Mouse (Mus musculus) MEL (cell line): ENCODE results near the gene Sult4a1.

Experiments used
- CTCF ChIP-seq, 3 experiments: IDR thresholded peaks in 2 of 3; conservative IDR thresholded peaks in 1 of 3; 2 replicates each; pipeline ENCODE4 v1.5.1; 2011 to 2012; ENCODE audit warnings: low read length in 3 of 3, low read depth in 2 of 3, mild to moderate bottlenecking in 2 of 3, improper control_type of control experiment in 1 of 3, inconsistent platforms in 1 of 3, mixed read lengths in 1 of 3, moderate library complexity in 1 of 3; ENCODE audit not compliant: control insufficient read depth in 1 of 3, insufficient read depth in 1 of 3, poor library complexity in 1 of 3, severe bottlenecking in 1 of 3
- EP300 ChIP-seq, 2 experiments: IDR thresholded peaks; 2 replicates each; pipeline ENCODE4 v1.6.1; 2011; ENCODE audit warnings: improper control_type of control experiment in 2 of 2, low read length in 2 of 2, low read depth in 1 of 2, mild to moderate bottlenecking in 1 of 2
- GABPA ChIP-seq: IDR thresholded peaks from 2 replicates; pipeline ENCODE4 v1.6.1; 2012; ENCODE audit warnings: low read depth, mild to moderate bottlenecking, inconsistent platforms, low read length, improper control_type of control experiment, moderate library complexity
- MAFK ChIP-seq: IDR thresholded peaks from 2 replicates; pipeline ENCODE4 v1.6.1; 2011; ENCODE audit warnings: low read depth, mild to moderate bottlenecking, low read length, improper control_type of control experiment, borderline replicate concordance
- MAX ChIP-seq: IDR thresholded peaks from 2 replicates; pipeline ENCODE4 v1.6.1; 2011; ENCODE audit warnings: low read length, improper control_type of control experiment
- POLR2A ChIP-seq, 2 experiments: IDR thresholded peaks; 2 replicates each; pipeline ENCODE4 v1.6.1; 2011 to 2012; ENCODE audit warnings: low read length in 2 of 2, mild to moderate bottlenecking in 2 of 2, control low read depth in 1 of 2, improper control_type of control experiment in 1 of 2, low read depth in 1 of 2, moderate library complexity in 1 of 2; ENCODE audit not compliant: control insufficient read depth in 1 of 2, insufficient read depth in 1 of 2, poor library complexity in 1 of 2
- POLR2AphosphoS5 ChIP-seq: IDR thresholded peaks from 2 replicates; pipeline ENCODE4 v1.6.1; 2012; ENCODE audit warnings: low read depth, borderline replicate concordance, mild to moderate bottlenecking, inconsistent platforms, low read length, moderate library complexity, mixed read lengths
- TAL1 ChIP-seq: IDR thresholded peaks from 2 replicates; pipeline ENCODE4 v1.6.1; 2012; ENCODE audit warnings: mild to moderate bottlenecking, inconsistent platforms, low read length, moderate library complexity, mixed read lengths

DNA sequence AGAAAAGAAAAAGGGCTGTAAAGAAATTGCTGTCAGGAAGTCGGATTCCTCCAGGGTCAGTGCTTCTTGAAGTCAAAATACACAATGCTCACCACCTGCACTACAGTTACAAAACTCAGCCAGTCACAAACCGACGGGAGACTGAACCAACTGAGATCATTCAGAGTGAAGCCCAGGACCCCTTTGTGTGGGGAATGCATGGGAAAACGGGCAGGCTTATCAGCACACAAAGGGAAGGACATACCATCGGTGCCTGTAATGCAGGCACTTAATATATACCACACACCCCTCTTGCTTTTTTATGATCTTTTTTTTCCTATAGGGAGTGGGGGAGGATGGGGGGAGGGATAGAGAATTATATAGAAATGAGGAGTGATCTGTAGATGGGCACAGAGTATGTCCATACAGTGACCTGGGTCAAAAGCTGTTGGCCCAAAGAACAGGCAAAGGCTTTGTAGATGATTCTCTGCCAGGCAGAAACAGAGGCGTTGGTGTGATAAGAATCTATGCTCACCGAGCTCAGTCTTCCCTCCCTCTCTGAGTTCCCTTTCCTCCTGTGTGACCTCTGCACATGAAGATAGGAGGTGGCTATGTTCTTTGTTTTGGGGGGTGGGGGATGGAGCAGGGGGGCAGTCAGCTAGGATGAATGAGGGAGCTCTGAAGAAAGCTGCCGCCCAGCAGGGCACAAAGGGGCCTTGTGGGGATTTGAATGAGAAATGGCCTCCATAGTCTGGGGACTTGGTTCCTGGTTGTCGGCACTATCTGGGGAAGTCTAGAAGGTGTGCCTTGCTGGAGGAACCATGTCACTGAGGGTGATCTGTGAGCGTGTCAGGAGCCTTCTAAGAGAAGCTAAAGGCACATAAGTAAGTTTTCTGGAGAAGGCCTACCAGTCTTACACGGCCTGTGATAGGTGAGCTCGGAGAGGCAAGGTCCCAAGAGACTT is 31.2 kb upstream of the Sult4a1 start:
- no peak for TF ChIP-seq MAFK
- TF ChIP-seq POLR2A (IDR thresholded peaks at IDR 0.05; ENCODE audit: control insufficient read depth in 1 of 2, insufficient read depth in 1 of 2, low read depth in 1 of 2, low read length in 2 of 2, poor library complexity in 1 of 2): no peak
- TF ChIP-seq CTCF (IDR thresholded peaks at IDR 0.05 in 2 of 3, conservative IDR thresholded peaks at IDR 0.05 in 1 of 3; ENCODE audit: control insufficient read depth in 1 of 3, insufficient read depth in 1 of 3, low read depth in 2 of 3, low read length in 3 of 3, poor library complexity in 1 of 3, severe bottlenecking in 1 of 3): no peak
- TF ChIP-seq GABPA: no peak
- TF ChIP-seq EP300 (IDR thresholded peaks at IDR 0.05; ENCODE audit: low read depth in 1 of 2, low read length in 2 of 2): no peak
- TF ChIP-seq TAL1: no peak
- TF ChIP-seq MAX: no peak
- no peak for TF ChIP-seq POLR2AphosphoS5
